Mouse (Mus musculus) spleen, postnatal 4 days (tissue): ENCODE measurements around the gene Caps2.
"Not testable (repeated sequence)": the region's sequence is repeated elsewhere in the genome, so short reads cannot be mapped to it uniquely, and the experiment has no call there.

ENCODE experiments used
- DNase-seq, 2 experiments: peaks; one replicate each; pipeline ENCODE4 v3.0.0; 2022; ENCODE audit warnings: low spot score in 2 of 2

Gene Caps2

GRCm38 (mm10) chr10:112163168-112163766, at the start of gene Caps2:
Gene Caps2, plus strand, starts transcription at chr10:112163621.
- no peak for DNase-seq

GRCm38 (mm10) chr10:112125090-112125489, 38.3 kb upstream of the Caps2 start:
- not testable (repeated sequence) for DNase-seq

- DNase-seq = not testable (repeated sequence)
Measured at GRCm38 (mm10) chr10:112127682-112128230, 35.7 kb upstream of the Caps2 start.

- DNase-seq = no peak
Measured at GRCm38 (mm10) chr10:112132194-112132593, 31.2 kb upstream of the Caps2 start.

GRCm38 (mm10) chr10:112138050-112138870, 25.2 kb upstream of the Caps2 start:
- DNase-seq = peak in 1 of 2 experiments; percentile 20

GRCm38 (mm10) chr10:112138871-112139430, 24.5 kb upstream of the Caps2 start:
- DNase-seq = no peak

- no peak for DNase-seq
Measured at GRCm38 (mm10) chr10:112139834-112140233, 23.6 kb upstream of the Caps2 start.

- peak; percentile 25 to 76 for DNase-seq
Measured at GRCm38 (mm10) chr10:112159882-112160560, 3.4 kb upstream of the Caps2 start, which contains the start of gene Glipr1l3. Gene Glipr1l3, minus strand, starts transcription at chr10:112160327.

GRCm38 (mm10) chr10:112177027-112177426, 13.6 kb downstream of the Caps2 start:
- DNase-seq = not testable (repeated sequence)

- DNase-seq = not testable (repeated sequence)
Measured at GRCm38 (mm10) chr10:112193919-112194318, 30.5 kb downstream of the Caps2 start.

GRCm38 (mm10) chr10:112203463-112203862, 40.0 kb downstream of the Caps2 start:
- no peak for DNase-seq

- DNase-seq = no peak
Measured at GRCm38 (mm10) chr10:112227073-112227472, 63.7 kb downstream of the Caps2 start.

- DNase-seq = not testable (repeated sequence)
Measured at GRCm38 (mm10) chr10:112229091-112229843, 65.8 kb downstream of the Caps2 start.

GRCm38 (mm10) chr10:112232733-112233132, 69.3 kb downstream of the Caps2 start:
- not testable (repeated sequence) for DNase-seq

- not testable (repeated sequence) for DNase-seq
Measured at GRCm38 (mm10) chr10:112235396-112235940, 72.0 kb downstream of the Caps2 start.

- DNase-seq = no peak
Measured at GRCm38 (mm10) chr10:112248273-112248672, 84.9 kb downstream of the Caps2 start.

GRCm38 (mm10) chr10:112263467-112263866, 100.0 kb downstream of the Caps2 start:
- DNase-seq = no peak
